Mouse (Mus musculus) lung, adult 2 months (tissue): ENCODE measurements at regions not wholly inside any gene's neighbourhood (a gene's known extent, or its start where the extent isn't known, plus 50 kb on each side); places are given as distances from the start of the nearest gene placed in this dataset.

Experiments used
- CTCF ChIP-seq: fragments of 200-500 bp; IDR thresholded peaks from 2 replicates; pipeline ENCODE4 v1.5.1; 2011; ENCODE audit warnings: mild to moderate bottlenecking, low read length, control low read depth; ENCODE audit not compliant: insufficient read depth
- POLR2A ChIP-seq: fragments of 200-500 bp; IDR thresholded peaks from 2 replicates; pipeline ENCODE4 v1.6.1; 2011; ENCODE audit warnings: low read depth, mild to moderate bottlenecking, control low read depth, low read length, borderline replicate concordance; ENCODE audit errors: extremely low read depth

- TF ChIP-seq POLR2A (no peak), CTCF (no peak)
These were observed 156.6 kb downstream of the Matn1 start for GRCm38 (mm10) chr4:131100796-131101156.
